Mouse (Mus musculus) liver, adult (tissue): ENCODE data around the gene Mpp4.
A peak's percentile ranks its signal among the peaks of the same experiment; 100 is the strongest.

ENCODE experiments used
- GATA4 ChIP-seq: IDR thresholded peaks from 2 replicates; pipeline ENCODE4 v1.6.1; 2014; ENCODE audit warnings: mild to moderate bottlenecking, low read length; ENCODE audit not compliant: insufficient replicate concordance

Gene Mpp4

DNA sequence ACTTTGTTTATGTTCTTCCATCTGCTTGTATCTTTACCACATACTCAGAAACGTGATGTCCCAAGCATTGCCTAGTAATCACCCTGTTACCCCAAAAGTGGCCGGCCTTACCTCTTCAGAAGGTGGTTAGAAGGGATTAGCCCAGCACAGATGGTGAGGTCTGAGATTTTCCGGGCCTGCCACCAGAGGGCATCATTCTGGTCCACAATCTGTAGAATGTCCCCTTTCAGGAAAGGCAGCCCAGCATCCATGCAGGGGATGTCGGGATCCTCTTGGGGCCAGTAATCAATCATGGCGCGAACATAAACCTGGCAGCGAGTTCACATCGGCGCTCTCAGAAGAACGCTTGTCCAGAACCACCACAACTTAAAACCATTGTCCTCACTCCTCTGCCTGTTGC lies 18.6 kb downstream of the Mpp4 start:
- no peak for TF ChIP-seq GATA4

DNA sequence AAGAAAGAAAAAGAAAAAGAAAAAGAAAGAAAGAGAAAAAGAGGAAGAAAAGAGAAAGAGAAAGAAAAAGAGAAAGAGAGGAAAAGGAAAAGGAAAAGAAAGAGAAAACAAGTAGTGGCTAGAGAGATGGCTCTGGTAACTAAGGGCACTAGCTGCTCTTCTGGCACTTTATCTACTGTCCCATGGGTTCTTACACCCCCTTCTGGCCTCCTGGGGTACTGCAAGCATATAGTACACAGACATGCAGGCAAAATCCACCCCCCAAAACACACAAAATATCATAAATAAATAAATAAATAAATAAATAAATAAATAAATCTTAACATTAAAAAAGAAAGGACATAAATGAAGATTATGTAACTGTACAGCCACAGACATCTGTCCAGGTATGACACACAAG lies 20.4 kb downstream of the Mpp4 start:
- TF ChIP-seq GATA4 = no peak

DNA sequence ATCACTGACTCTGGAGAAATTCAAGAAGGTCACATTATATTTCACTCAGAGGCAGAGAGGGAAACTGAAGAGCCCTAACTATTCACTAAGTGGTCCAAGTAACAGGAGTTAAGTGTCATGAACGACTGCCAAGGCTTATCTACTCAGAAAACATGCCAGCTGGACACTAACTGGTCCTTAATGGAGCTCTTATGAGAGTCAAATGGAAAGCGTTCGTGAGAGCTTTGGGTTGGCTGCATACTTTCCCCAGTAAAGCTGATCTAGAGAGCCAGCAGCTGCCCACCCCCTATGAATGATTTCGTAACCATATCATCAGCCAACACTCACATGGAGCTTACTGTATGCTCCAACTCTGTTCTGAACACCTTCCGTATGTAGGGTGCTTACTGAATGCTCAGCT lies 28.8 kb downstream of the Mpp4 start:
- TF ChIP-seq GATA4 = no peak

DNA sequence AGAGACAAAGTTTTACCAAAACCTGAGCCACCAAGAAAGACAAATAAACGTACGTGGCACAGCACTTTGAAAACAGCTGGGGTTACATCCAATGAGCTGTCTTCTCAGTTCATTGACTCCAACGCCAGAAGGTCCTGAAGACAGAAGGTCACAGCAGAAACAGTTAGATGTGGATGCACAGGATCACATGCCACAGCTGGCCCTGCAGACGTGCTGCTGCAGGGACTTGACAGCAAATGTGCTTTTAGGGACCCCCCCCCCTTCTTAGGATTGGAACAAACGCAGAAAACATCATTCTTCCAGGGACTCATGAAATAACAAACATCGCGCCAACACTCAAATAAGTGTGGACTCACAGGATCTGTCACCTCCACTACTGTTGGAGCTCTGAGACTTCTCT lies 34.3 kb downstream of the Mpp4 start:
- TF ChIP-seq GATA4 = no peak

DNA sequence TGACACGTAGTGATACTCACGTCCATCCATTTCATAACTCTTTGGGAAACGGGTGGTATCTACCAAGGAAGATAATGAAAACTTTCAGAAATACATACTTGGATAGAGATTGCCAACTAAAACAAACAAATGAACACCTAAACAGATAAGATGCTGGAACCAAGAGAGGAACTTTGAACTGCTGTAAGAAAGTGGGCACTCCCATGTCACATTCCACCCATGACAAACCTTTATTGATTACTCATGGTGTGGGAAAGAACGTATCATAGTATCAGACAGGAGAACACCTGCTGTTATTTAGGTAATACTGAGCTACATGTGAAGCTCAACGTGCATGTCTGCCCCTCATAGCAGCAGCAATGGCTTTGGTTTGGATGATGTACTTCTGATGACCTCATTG lies 37.6 kb downstream of the Mpp4 start:
- no peak for TF ChIP-seq GATA4

DNA sequence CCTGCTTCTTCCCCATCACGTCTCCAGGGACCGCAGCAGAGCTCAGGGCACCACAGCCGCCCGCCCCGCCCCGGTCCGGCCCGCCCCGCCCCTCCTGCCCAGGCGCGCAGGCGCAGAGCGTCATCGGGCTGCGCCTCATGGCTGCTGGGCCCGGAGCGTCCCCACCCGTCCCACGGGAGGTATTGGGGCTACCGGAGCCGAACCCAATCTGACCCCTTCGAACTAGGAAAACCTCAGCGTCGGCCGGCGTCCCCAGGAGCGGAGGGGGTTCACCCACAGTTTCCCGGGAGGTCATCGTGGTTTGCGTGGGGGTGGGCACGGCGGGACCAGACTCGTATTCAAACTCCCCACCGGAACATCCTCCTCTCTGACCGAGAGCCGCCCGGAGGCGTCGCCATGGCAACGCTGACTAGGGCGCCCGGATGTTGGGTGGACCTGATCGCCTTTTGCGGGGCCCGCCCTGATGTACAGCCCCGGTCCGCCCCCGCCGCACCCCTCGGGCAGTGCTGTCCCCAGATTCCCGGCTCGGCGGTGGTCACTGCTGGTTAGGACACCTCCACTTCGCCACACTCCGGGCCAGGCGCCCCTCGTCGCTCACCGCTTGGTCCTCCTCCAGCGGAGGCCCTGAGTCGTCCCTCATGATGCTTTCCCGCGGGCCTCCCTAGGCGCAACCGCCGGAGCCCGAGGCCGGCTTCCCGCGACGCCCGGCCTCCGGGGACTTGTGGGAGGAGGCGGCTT lies 43.3 kb downstream of the Mpp4 start, which contains the start of gene Tmem237:
Tmem237 (minus strand) TSS at position 689 of the 738 bp plus-strand sequence.
- peak; percentile 9; the same call in 1 of the 2 replicates for TF ChIP-seq GATA4

DNA sequence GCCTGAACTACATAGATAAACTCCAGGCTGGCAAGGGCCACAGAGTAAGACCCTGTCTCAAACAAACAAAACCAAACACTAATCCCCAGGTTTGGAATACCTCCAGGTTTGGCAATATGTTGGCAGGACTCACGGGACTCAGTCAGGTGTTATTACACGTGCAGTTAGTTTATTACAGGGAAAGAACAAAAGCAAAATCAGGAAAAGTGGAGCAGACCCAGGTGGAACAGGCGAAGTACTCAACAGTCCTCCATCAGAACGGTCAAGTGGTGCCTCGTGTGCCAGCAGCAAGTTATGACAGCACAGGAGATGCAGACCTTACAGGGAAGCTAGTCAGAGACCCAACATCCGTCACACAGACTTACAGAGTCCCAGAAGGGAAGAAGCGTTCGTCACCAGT lies 52.7 kb downstream of the Mpp4 start:
- TF ChIP-seq GATA4 = no peak

DNA sequence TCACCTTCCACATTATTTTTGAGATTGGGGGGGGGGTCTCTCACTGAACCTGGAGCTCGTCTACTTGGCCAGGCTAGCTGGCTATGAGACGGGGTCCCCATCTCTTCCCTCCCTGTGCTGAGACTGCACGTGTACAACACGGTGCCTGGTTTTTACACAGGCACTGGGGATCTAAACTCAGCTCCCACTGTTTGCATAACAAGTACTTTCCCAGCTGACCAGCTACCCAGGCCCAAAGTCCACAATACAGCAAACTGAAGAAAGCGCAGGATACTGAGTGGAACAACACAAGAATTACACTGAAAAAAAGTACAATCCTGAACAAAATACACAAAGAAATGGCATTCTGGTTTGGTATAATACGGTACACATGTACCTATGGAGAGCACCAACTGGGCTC lies 61.1 kb downstream of the Mpp4 start:
- no peak for TF ChIP-seq GATA4

DNA sequence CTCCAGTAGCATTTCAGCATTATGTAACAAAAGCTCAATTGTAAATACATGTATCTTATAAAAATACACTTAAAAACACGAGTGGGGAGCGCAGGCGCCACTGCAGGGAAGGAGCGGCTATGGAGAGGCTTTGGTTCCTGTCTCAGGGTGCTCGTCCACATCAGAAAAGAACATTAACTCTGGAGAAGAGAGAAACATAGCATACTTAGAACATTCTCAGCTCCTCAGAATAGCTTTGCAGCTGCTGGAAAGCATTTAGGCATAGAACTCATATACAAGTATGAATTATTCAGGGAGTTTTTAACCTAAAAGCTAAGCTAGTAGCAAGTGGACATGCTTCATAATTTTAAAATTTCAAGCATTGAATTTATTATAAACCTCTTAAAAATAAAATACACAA lies 62.2 kb downstream of the Mpp4 start:
- TF ChIP-seq GATA4 = no peak

DNA sequence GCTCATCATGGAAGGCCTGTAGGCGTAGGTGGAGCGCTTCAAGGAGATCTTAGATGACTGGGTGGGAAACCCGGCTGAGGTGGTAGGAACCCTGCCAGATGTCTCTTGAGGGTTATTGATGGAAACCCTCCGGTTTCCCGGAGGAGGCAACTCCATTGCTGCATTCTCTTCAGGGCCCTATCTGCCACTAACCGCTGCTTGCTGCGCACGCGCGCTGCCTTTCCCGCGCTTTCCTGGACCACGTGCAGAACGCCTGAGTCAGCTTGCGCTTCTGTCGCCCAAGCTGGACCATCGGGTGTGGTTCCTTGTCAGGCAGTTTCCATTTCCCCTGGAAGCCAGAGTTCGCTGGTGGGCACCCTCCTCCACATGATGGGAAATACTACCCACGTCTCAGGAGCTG lies 68.5 kb downstream of the Mpp4 start, which contains the start of gene C2cd6:
C2cd6 (minus strand) TSS at position 196 of the 400 bp plus-strand sequence.
- TF ChIP-seq GATA4 = no peak
